Mouse (Mus musculus): ENCODE measurements around the gene Nectin2. TPM values are rescaled to one million over a fixed set of nuclear protein-coding genes. Genes with fewer than 3 reads are reported as not detected.
"Not testable (repeated sequence)": the region's sequence is repeated elsewhere in the genome, so short reads cannot be mapped to it uniquely, and the experiment has no call there.

Nectin2 gene
- total RNA-seq (2021), result 1 to 10 TPM; 7.2 to 9.3 TPM

GRCm38 (mm10) chr7:19750217-19751069 is at the start of gene Nectin2:
Gene Nectin2 (minus strand): TSS chr7:19750483.
- DNase-seq (ENCODE audit: low spot score in 2 of 2), result peak; percentile 68 to 78
- intact Hi-C loops (cut with DNase I), result loop anchor here (1.0 kb wide), 1 partner anchor 39 kb away; no protein-coding TSS in a partner anchor

- peak in 1 of 2 experiments; percentile 36 for DNase-seq (ENCODE audit: low spot score in 2 of 2)
- intact Hi-C loops (cut with DNase I), result no loop called here
Observed at GRCm38 (mm10) chr7:19796697-19797588, 46.7 kb upstream of the Nectin2 start, which contains the start of gene Cblc. Gene Cblc (minus strand): TSS chr7:19796809.

GRCm38 (mm10) chr7:19796254-19796653 is 46.0 kb upstream of the Nectin2 start:
- intact Hi-C loops (cut with DNase I), result no loop called here

GRCm38 (mm10) chr7:19795236-19795635 is 45.0 kb upstream of the Nectin2 start:
- intact Hi-C loops (cut with DNase I), result no loop called here

More at GRCm38 (mm10) chr7:19796254-19796653, 46.0 kb upstream of the Nectin2 start:
- no peak for DNase-seq (ENCODE audit: low spot score in 2 of 2)

GRCm38 (mm10) chr7:19792701-19793630 is 42.7 kb upstream of the Nectin2 start:
- DNase-seq (ENCODE audit: low spot score in 2 of 2), result no peak
- intact Hi-C loops (cut with DNase I), result loop anchor here (5.0 kb wide), 1 partner anchor 126 kb away; the partner anchor contains the start of gene Clptm1

More at GRCm38 (mm10) chr7:19795236-19795635, 45.0 kb upstream of the Nectin2 start:
- DNase-seq (ENCODE audit: low spot score in 2 of 2), result no peak

- not testable (repeated sequence) for DNase-seq (ENCODE audit: low spot score in 2 of 2)
- intact Hi-C loops (cut with DNase I), result loop anchor here (5.0 kb wide), 1 partner anchor 124 kb away; the partner anchor contains the start of gene Clptm1
Observed at GRCm38 (mm10) chr7:19791504-19791903, 41.2 kb upstream of the Nectin2 start.

- intact Hi-C loops (cut with DNase I), result loop anchor here (1.0 to 5.0 kb wide), 2 partner anchors 40 to 123 kb away; partner anchors contain the start of genes Clptm1 and Nectin2
- DNase-seq (ENCODE audit: low spot score in 2 of 2), result peak; percentile 83 to 84
Observed at GRCm38 (mm10) chr7:19789904-19790347, 39.6 kb upstream of the Nectin2 start.

- intact Hi-C loops (cut with DNase I), result no loop called here
- DNase-seq (ENCODE audit: low spot score in 2 of 2), result no peak
Observed at GRCm38 (mm10) chr7:19785874-19786458, 35.7 kb upstream of the Nectin2 start.

GRCm38 (mm10) chr7:19784764-19785535 is 34.7 kb upstream of the Nectin2 start:
- DNase-seq (ENCODE audit: low spot score in 2 of 2), result no peak
- intact Hi-C loops (cut with DNase I), result no loop called here

- intact Hi-C loops (cut with DNase I), result no loop called here
- DNase-seq (ENCODE audit: low spot score in 2 of 2), result no peak
Observed at GRCm38 (mm10) chr7:19783630-19784029, 33.3 kb upstream of the Nectin2 start.

GRCm38 (mm10) chr7:19782645-19783044 is 32.4 kb upstream of the Nectin2 start:
- DNase-seq (ENCODE audit: low spot score in 2 of 2), result no peak
- intact Hi-C loops (cut with DNase I), result no loop called here

- intact Hi-C loops (cut with DNase I), result no loop called here
Observed at GRCm38 (mm10) chr7:19781741-19782140, 31.5 kb upstream of the Nectin2 start.

GRCm38 (mm10) chr7:19779903-19780302 is 29.6 kb upstream of the Nectin2 start:
- no peak for DNase-seq (ENCODE audit: low spot score in 2 of 2)
- intact Hi-C loops (cut with DNase I), result no loop called here

More at GRCm38 (mm10) chr7:19781741-19782140, 31.5 kb upstream of the Nectin2 start:
- DNase-seq (ENCODE audit: low spot score in 2 of 2), result no peak

GRCm38 (mm10) chr7:19778645-19779044 is 28.4 kb upstream of the Nectin2 start:
- DNase-seq (ENCODE audit: low spot score in 2 of 2), result no peak
- intact Hi-C loops (cut with DNase I), result no loop called here

- DNase-seq (ENCODE audit: low spot score in 2 of 2), result no peak
Observed at GRCm38 (mm10) chr7:19777049-19777723, 26.9 kb upstream of the Nectin2 start.

GRCm38 (mm10) chr7:19771682-19772081 is 21.4 kb upstream of the Nectin2 start:
- intact Hi-C loops (cut with DNase I), result no loop called here
- DNase-seq (ENCODE audit: low spot score in 2 of 2), result no peak

More at GRCm38 (mm10) chr7:19777049-19777723, 26.9 kb upstream of the Nectin2 start:
- intact Hi-C loops (cut with DNase I), result no loop called here

- intact Hi-C loops (cut with DNase I), result no loop called here
- no peak for DNase-seq (ENCODE audit: low spot score in 2 of 2)
Observed at GRCm38 (mm10) chr7:19770984-19771391, 20.7 kb upstream of the Nectin2 start, which contains the start of gene Bcam. Gene Bcam (minus strand): TSS chr7:19771016.
